Comparison of ENCODE assay signal across 8 mouse cellular contexts in the genomic region with DNA sequence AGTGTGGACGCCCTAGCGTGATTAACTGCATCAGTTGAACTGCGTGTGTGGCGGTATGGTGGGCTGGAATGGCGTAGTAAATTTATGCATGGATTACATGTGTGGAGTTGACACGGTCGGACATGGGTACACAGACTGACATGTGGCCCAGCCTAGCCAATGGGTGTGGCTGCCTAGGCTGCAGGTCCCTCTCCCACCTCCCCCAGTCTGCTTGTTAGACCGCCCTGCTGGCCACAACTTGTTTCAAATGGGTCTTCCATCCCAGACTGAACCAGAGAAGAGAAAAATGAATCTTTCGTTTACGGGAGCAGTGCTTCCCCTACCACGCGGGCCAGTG. TPM values are rescaled to one million over a fixed set of nuclear protein-coding genes. Genes with fewer than 3 reads are reported as not detected.
DNase-seq lines count a peak whose midpoint lies in the region; ATAC-seq and TF ChIP-seq lines count a peak whose summit lies in the region.

No protein-coding gene starts in this region.

- H3K4me2 ChIP-seq in heart, embryonic 15.5 days, result peak overlapping the region; percentile 99
- H3K4me2 ChIP-seq in kidney, postnatal 0 days (ENCODE audit: low read length), result peak overlapping the region; percentile 99
- H3K4me2 ChIP-seq in neural tube, embryonic 15.5 days, result peak overlapping the region; percentile 87

- H3K9ac ChIP-seq in heart, embryonic 15.5 days, result peak overlapping the region; percentile 94
- H3K9ac ChIP-seq in kidney, postnatal 0 days (ENCODE audit: low read depth, low read length), result peak overlapping the region; percentile 79; the same call in 1 of the 2 replicates
- H3K9ac ChIP-seq in neural tube, embryonic 15.5 days (replicated peaks), result peak overlapping the region; percentile 96

- TF ChIP-seq CTCF in brain, embryonic 14.5 days (IDR thresholded peaks at IDR 0.05; ENCODE audit: borderline replicate concordance, extremely low read depth, insufficient read depth, insufficient read length), result no peak
- TF ChIP-seq CTCF in embryonic fibroblast, embryonic 13.5 days (IDR thresholded peaks at IDR 0.05; ENCODE audit: borderline replicate concordance, insufficient read depth, low read length), result no peak
- no peak for TF ChIP-seq CTCF in kidney, postnatal 0 days (IDR thresholded peaks at IDR 0.05; ENCODE audit: low read depth)
- TF ChIP-seq CTCF in lung, adult 2 months (IDR thresholded peaks at IDR 0.05; ENCODE audit: insufficient read depth, low read length), result no peak

- 4% methylated on average over 12 of the region's 12 CpGs for WGBS in heart, embryonic 15.5 days
- WGBS in kidney, postnatal 0 days, result 2% methylated on average over 12 of the region's 12 CpGs
- WGBS in lung, adult 2 months, result 4% methylated on average over 12 of the region's 12 CpGs
- WGBS in neural tube, embryonic 15.5 days, result 1% methylated on average over 12 of the region's 12 CpGs

- H3K27me3 ChIP-seq in heart, embryonic 15.5 days, result no peaks in the 10 kb centered on the region
- no peaks in the 10 kb centered on the region for H3K27me3 ChIP-seq in kidney, postnatal 0 days (ENCODE audit: insufficient read depth, low read length)
- H3K27me3 ChIP-seq in neural tube, embryonic 15.5 days (replicated peaks), result no peaks in the 10 kb centered on the region

- 0 out of 2 replicates have a peak, but pooled peaks cover 4% of the 10 kb centered on the region for H3K9me3 ChIP-seq in heart, embryonic 15.5 days (replicated peaks)
- no peaks in the 10 kb centered on the region for H3K9me3 ChIP-seq in kidney, postnatal 0 days (replicated peaks; ENCODE audit: low read length)
- H3K9me3 ChIP-seq in neural tube, embryonic 15.5 days (replicated peaks), result no peaks in the 10 kb centered on the region

- peak; percentile 51 for DNase-seq in ES-CJ7 (ENCODE audit: low read depth, low spot score)
- DNase-seq in brain, embryonic 14.5 days (ENCODE audit: low read depth), result peak; percentile 84
- DNase-seq in kidney, postnatal 0 days (ENCODE audit: low spot score), result peak; percentile 66
- peak; percentile 40 for DNase-seq in lung, adult 2 months
- no peak for DNase-seq in thymus, postnatal 36 days

- peak overlapping the region; percentile 94 for H3K4me3 ChIP-seq in embryonic fibroblast, embryonic 13.5 days (ENCODE audit: insufficient read depth, low read length)
- peak overlapping the region; percentile 93 for H3K4me3 ChIP-seq in heart, embryonic 15.5 days
- peak overlapping the region; percentile 85 for H3K4me3 ChIP-seq in kidney, postnatal 0 days (replicated peaks; ENCODE audit: low read depth, low read length)
- peak overlapping the region; percentile 94 for H3K4me3 ChIP-seq in lung, adult 2 months (replicated peaks; ENCODE audit: extremely low read depth, low read depth, low read length)
- H3K4me3 ChIP-seq in neural tube, embryonic 15.5 days (replicated peaks), result peak overlapping the region; percentile 54

- H3K36me3 ChIP-seq in heart, embryonic 15.5 days, result no peaks in the 10 kb centered on the region
- no peaks in the 10 kb centered on the region for H3K36me3 ChIP-seq in kidney, postnatal 0 days (ENCODE audit: insufficient read depth, low read length)
- no peaks in the 10 kb centered on the region for H3K36me3 ChIP-seq in neural tube, embryonic 15.5 days

- no peaks in the 10 kb centered on the region for H3K4me1 ChIP-seq in embryonic fibroblast, embryonic 13.5 days (ENCODE audit: control insufficient read depth, insufficient read depth, low read length)
- H3K4me1 ChIP-seq in heart, embryonic 15.5 days (replicated peaks), result peaks cover 25% of the 10 kb centered on the region
- peaks cover 8% of the 10 kb centered on the region; the same call in 1 of the 2 replicates for H3K4me1 ChIP-seq in kidney, postnatal 0 days (replicated peaks; ENCODE audit: insufficient read depth, low read length)
- peaks cover 15% of the 10 kb centered on the region for H3K4me1 ChIP-seq in lung, adult 2 months (ENCODE audit: control insufficient read depth, insufficient read depth, low read length)
- H3K4me1 ChIP-seq in neural tube, embryonic 15.5 days, result peaks cover 34% of the 10 kb centered on the region

- H3K27ac ChIP-seq in embryonic fibroblast, embryonic 13.5 days (ENCODE audit: insufficient read depth, low read length), result no peak overlapping the region
- peak overlapping the region; percentile 97 for H3K27ac ChIP-seq in heart, embryonic 15.5 days
- H3K27ac ChIP-seq in kidney, postnatal 0 days, result no peak overlapping the region
- peak overlapping the region; percentile 98 for H3K27ac ChIP-seq in neural tube, embryonic 15.5 days (replicated peaks)

- peak; percentile 48 for ATAC-seq in heart, embryonic 15.5 days (replicated peaks; ENCODE audit: insufficient number of reproducible peaks, insufficient read depth, low FRiP score, low read depth)
- ATAC-seq in kidney, postnatal 0 days (replicated peaks; ENCODE audit: low FRiP score, low read depth), result peak; percentile 83
- peak; percentile 72 for ATAC-seq in neural tube, embryonic 15.5 days (ENCODE audit: low FRiP score)

- TF ChIP-seq POLR2A in brain, embryonic 14.5 days (IDR thresholded peaks at IDR 0.05; ENCODE audit: borderline replicate concordance, extremely low read depth, insufficient read depth, insufficient read length, poor library complexity, severe bottlenecking), result no peak
- no peak; the same call in 1 of the 2 replicates for TF ChIP-seq POLR2A in embryonic fibroblast, embryonic 13.5 days (IDR thresholded peaks at IDR 0.05; ENCODE audit: low read depth, low read length)
- no peak for TF ChIP-seq POLR2A in lung, adult 2 months (IDR thresholded peaks at IDR 0.05; ENCODE audit: borderline replicate concordance, extremely low read depth, low read depth, low read length)

RNA-seq across cellular contexts. Expression of a gene that starts 0.7 kb away (rescaled TPM):
- 36.0 and 57.0 TPM in 2 replicates for polyA plus RNA-seq in brain, embryonic 14.5 days (2012; rRNA removed)
- polyA plus RNA-seq in embryonic fibroblast, embryonic 13.5 days (2011; ENCODE audit: insufficient read length, low read depth, missing spikeins), result 13.9 and 25.3 TPM in 2 replicates
- 22.0 and 24.5 TPM in 2 replicates for polyA plus RNA-seq in heart, embryonic 15.5 days (2015; fragmentation: Nextera tagmentation; extraction: Ambion mirVana)
- 13.1 and 13.6 TPM in 2 replicates for polyA plus RNA-seq in kidney, postnatal 0 days (2015; fragmentation: Nextera tagmentation; extraction: Ambion mirVana)
- polyA plus RNA-seq in lung, adult 2 months (2012; rRNA removed), result 20.9 and 22.5 TPM in 2 replicates
- polyA plus RNA-seq in neural tube, embryonic 15.5 days (2015; fragmentation: Nextera tagmentation; extraction: Ambion mirVana), result 36.5 and 41.9 TPM in 2 replicates

Comparison
In these comparisons a context has a peak if more than half of its experiments do, and no peak if none do; other contexts are left out.
1. DNase-seq: peak in ES-CJ7 (single experiment), brain, embryonic 14.5 days (single experiment), kidney, postnatal 0 days (single experiment) and lung, adult 2 months (single experiment); none in thymus, postnatal 36 days (0 of 2).
2. H3K27ac ChIP-seq: peak in heart, embryonic 15.5 days (single experiment) and neural tube, embryonic 15.5 days (single experiment); none in embryonic fibroblast, embryonic 13.5 days (single experiment) and kidney, postnatal 0 days (single experiment).
3. Peak in every context shown above with its lines, with median percentiles within 50 percentile points of each other: H3K4me3 ChIP-seq, ATAC-seq, H3K4me2 ChIP-seq and H3K9ac ChIP-seq.